ENCODE assay signal across 15 mouse cellular contexts in genomic region chr5:104399291-104399950, GRCm38 (mm10). TPM values are rescaled to one million over a fixed set of nuclear protein-coding genes. Genes with fewer than 3 reads are reported as not detected.
DNase-seq lines count a peak whose midpoint lies in the region; ATAC-seq and TF ChIP-seq lines count a peak whose summit lies in the region.
"Had no signal": no experiment of that assay in that cellular context is flagged by ENCODE, and none has a peak within 500 bp of the region (broad histone marks: within the 10 kb centered on the region; RNA-seq: fewer than 3 reads in every experiment).

No protein-coding gene starts in this region.

- no peak overlapping the region for H3K27ac ChIP-seq in lung, embryonic 16.5 days (ENCODE audit: low read length)
- H3K27ac ChIP-seq in lung, postnatal 0 days (ENCODE audit: low read length), result no peak overlapping the region
- 0 out of 2 replicates have a peak overlapping the region, but pooled peaks have one; percentile 17 for H3K27ac ChIP-seq in intestine, embryonic 15.5 days
- no peak overlapping the region for H3K27ac ChIP-seq in stomach, postnatal 0 days (replicated peaks)
- H3K27ac ChIP-seq: hindbrain, embryonic 13.5 days; macrophage had no signal

- no peaks in the 10 kb centered on the region for H3K9me3 ChIP-seq in lung, embryonic 16.5 days (ENCODE audit: control insufficient read depth, low read length)
- H3K9me3 ChIP-seq in lung, postnatal 0 days (ENCODE audit: low read length), result no peaks in the 10 kb centered on the region
- H3K9me3 ChIP-seq in intestine, embryonic 15.5 days, result no peaks in the 10 kb centered on the region
- no peaks in the 10 kb centered on the region for H3K9me3 ChIP-seq in stomach, postnatal 0 days (ENCODE audit: control insufficient read depth, low read length)
- H3K9me3 ChIP-seq: hindbrain, embryonic 13.5 days had no signal

- H3K4me2 ChIP-seq in lung, embryonic 16.5 days (ENCODE audit: low read depth, low read length), result peak overlapping the region; percentile 8; the same call in 1 of the 2 replicates
- H3K4me2 ChIP-seq in lung, postnatal 0 days (replicated peaks; ENCODE audit: low read depth, low read length), result no peak overlapping the region
- peak overlapping the region; percentile 30; the same call in 1 of the 2 replicates for H3K4me2 ChIP-seq in intestine, embryonic 15.5 days (replicated peaks)
- no peak overlapping the region for H3K4me2 ChIP-seq in stomach, postnatal 0 days (replicated peaks; ENCODE audit: low read depth)
- H3K4me2 ChIP-seq: heart, embryonic 11.5 days; hindbrain, embryonic 13.5 days had no signal

- no peak overlapping the region for H3K9ac ChIP-seq in lung, embryonic 16.5 days (ENCODE audit: low read length)
- no peak overlapping the region for H3K9ac ChIP-seq in lung, postnatal 0 days (replicated peaks; ENCODE audit: low read depth)
- H3K9ac ChIP-seq in intestine, embryonic 15.5 days, result no peak overlapping the region
- no peak overlapping the region for H3K9ac ChIP-seq in stomach, postnatal 0 days (ENCODE audit: low read length)
- H3K9ac ChIP-seq: hindbrain, embryonic 13.5 days had no signal

- WGBS in lung, embryonic 16.5 days, result 29% methylated on average over 9 of the region's 9 CpGs
- 34% methylated on average over 9 of the region's 9 CpGs for WGBS in lung, postnatal 0 days
- 31% methylated on average over 9 of the region's 9 CpGs for WGBS in intestine, embryonic 15.5 days
- 29% methylated on average over 9 of the region's 9 CpGs for WGBS in stomach, postnatal 0 days

- no peaks in the 10 kb centered on the region for H3K36me3 ChIP-seq in lung, embryonic 16.5 days (ENCODE audit: control insufficient read depth, insufficient read depth, low read length)
- H3K36me3 ChIP-seq in lung, postnatal 0 days (ENCODE audit: insufficient read depth, low read length), result no peaks in the 10 kb centered on the region
- H3K36me3 ChIP-seq in intestine, embryonic 15.5 days, result no peaks in the 10 kb centered on the region
- H3K36me3 ChIP-seq in stomach, postnatal 0 days (ENCODE audit: control insufficient read depth, insufficient read depth, low read length), result no peaks in the 10 kb centered on the region
- H3K36me3 ChIP-seq: hindbrain, embryonic 13.5 days had no signal

- TF ChIP-seq EP300 in lung, postnatal 0 days (IDR thresholded peaks at IDR 0.05), result no peak
- no peak for TF ChIP-seq EP300 in stomach, postnatal 0 days (optimal IDR thresholded peaks at IDR 0.05)

- no peak for TF ChIP-seq CTCF in lung, postnatal 0 days (IDR thresholded peaks at IDR 0.05)
- TF ChIP-seq CTCF in stomach, postnatal 0 days (IDR thresholded peaks at IDR 0.05; ENCODE audit: low read depth), result no peak

- DNase-seq in lung, postnatal 0 days (ENCODE audit: low spot score), result no peak
- peak; percentile 10 to 61 for DNase-seq in kidney, postnatal 36 days
- peak; percentile 22 for DNase-seq in stomach, postnatal 0 days (ENCODE audit: low spot score)
- DNase-seq in layer of hippocampus, adult 8-10 months (ENCODE audit: low spot score in 2 of 2), result no peak
- no peak for DNase-seq in cerebellum, postnatal 10 days
- DNase-seq: adrenal gland, postnatal 14 days; retina, postnatal 1 day; thymus, postnatal 14 days had no signal

- no peaks in the 10 kb centered on the region for H3K27me3 ChIP-seq in lung, embryonic 16.5 days (ENCODE audit: control insufficient read depth, insufficient read depth, low read depth, low read length)
- no peaks in the 10 kb centered on the region for H3K27me3 ChIP-seq in lung, postnatal 0 days (replicated peaks; ENCODE audit: insufficient read depth, low read length)
- H3K27me3 ChIP-seq in intestine, embryonic 15.5 days (replicated peaks), result no peaks in the 10 kb centered on the region
- no peaks in the 10 kb centered on the region for H3K27me3 ChIP-seq in stomach, postnatal 0 days (ENCODE audit: control insufficient read depth, insufficient read depth, low read length)
- H3K27me3 ChIP-seq: hindbrain, embryonic 13.5 days had no signal

- H3K4me3 ChIP-seq in lung, embryonic 16.5 days (ENCODE audit: low read length), result no peak overlapping the region
- no peak overlapping the region for H3K4me3 ChIP-seq in lung, postnatal 0 days (ENCODE audit: low read depth, low read length)
- H3K4me3 ChIP-seq in intestine, embryonic 15.5 days (replicated peaks), result no peak overlapping the region
- no peak overlapping the region for H3K4me3 ChIP-seq in stomach, postnatal 0 days (ENCODE audit: low read depth, low read length)
- H3K4me3 ChIP-seq: hindbrain, embryonic 13.5 days had no signal

- no peak for ATAC-seq in lung, embryonic 16.5 days (ENCODE audit: low read depth)
- ATAC-seq in lung, postnatal 0 days, result no peak
- peak; percentile 82 for ATAC-seq in intestine, embryonic 15.5 days
- 0 out of 2 replicates have a peak, but pooled peaks have one; percentile 15 for ATAC-seq in stomach, postnatal 0 days (ENCODE audit: low FRiP score, low TSS enrichment)
- no peak for ATAC-seq in inflammation-experienced regulatory T-cells, adult 6 months
- ATAC-seq: CD4-positive, CD25-positive, alpha-beta regulatory T cell, adult 4 months had no signal

- H3K4me1 ChIP-seq in lung, embryonic 16.5 days (replicated peaks; ENCODE audit: control insufficient read depth, insufficient read depth, low read length), result no peaks in the 10 kb centered on the region
- H3K4me1 ChIP-seq in lung, postnatal 0 days (ENCODE audit: insufficient read depth, low read depth, low read length), result no peaks in the 10 kb centered on the region
- H3K4me1 ChIP-seq in intestine, embryonic 15.5 days (replicated peaks), result 0 out of 2 replicates have a peak, but pooled peaks cover 2% of the 10 kb centered on the region
- H3K4me1 ChIP-seq in stomach, postnatal 0 days (replicated peaks; ENCODE audit: control insufficient read depth, insufficient read depth), result no peaks in the 10 kb centered on the region
- H3K4me1 ChIP-seq: hindbrain, embryonic 13.5 days had no signal

RNA-seq across cellular contexts. Expression of gene Spp1, which starts 35.5 kb away (rescaled TPM):
- polyA plus RNA-seq in lung, embryonic 16.5 days (2015; fragmentation: Nextera tagmentation; extraction: Ambion mirVana), result 4.5 and 90.3 TPM in 2 replicates
- polyA plus RNA-seq in lung, postnatal 0 days (2015; fragmentation: Nextera tagmentation; extraction: Ambion mirVana), result 74.4 and 87.1 TPM in 2 replicates
- polyA plus RNA-seq in intestine, embryonic 15.5 days (2015; fragmentation: Nextera tagmentation; extraction: Ambion mirVana), result 78.0 and 101 TPM in 2 replicates
- polyA plus RNA-seq in stomach, postnatal 0 days (2015; fragmentation: Nextera tagmentation; extraction: Ambion mirVana), result 198 and 233 TPM in 2 replicates
- 10 to 100 TPM in 2 of 4 experiments, 1 to 10 TPM in 2; 8.6 to 18.2 (median 10.9) TPM for total RNA-seq in layer of hippocampus, adult 8-10 months (2022)
- 1 to 10 TPM; 1.7 to 8.4 (median 2.4) TPM for polyA plus RNA-seq in inflammation-experienced regulatory T-cells, adult 6 months (2017; shearing (Covaris generic))

RNA-seq across cellular contexts. Expression of gene Pkd2, which starts 59.8 kb away (rescaled TPM):
- polyA plus RNA-seq in lung, embryonic 16.5 days (2015; fragmentation: Nextera tagmentation; extraction: Ambion mirVana), result 12.0 and 12.4 TPM in 2 replicates
- polyA plus RNA-seq in lung, postnatal 0 days (2015; fragmentation: Nextera tagmentation; extraction: Ambion mirVana), result 11.0 and 13.5 TPM in 2 replicates
- 11.2 and 11.8 TPM in 2 replicates for polyA plus RNA-seq in intestine, embryonic 15.5 days (2015; fragmentation: Nextera tagmentation; extraction: Ambion mirVana)
- 5.5 and 6.4 TPM in 2 replicates for polyA plus RNA-seq in stomach, postnatal 0 days (2015; fragmentation: Nextera tagmentation; extraction: Ambion mirVana)
- total RNA-seq in layer of hippocampus, adult 8-10 months (2022), result 10 to 100 TPM; 33.5 to 37.6 (median 36.3) TPM
- under 1 TPM in 1 of 3 experiments, not detected in 2; 0.18 TPM for polyA plus RNA-seq in inflammation-experienced regulatory T-cells, adult 6 months (2017; shearing (Covaris generic))

Comparison
In these comparisons a context has a peak if more than half of its experiments do, and no peak if none do; other contexts are left out.
1. H3K4me2 ChIP-seq: peak in lung, embryonic 16.5 days (single experiment) and intestine, embryonic 15.5 days (single experiment); none in lung, postnatal 0 days (single experiment) and stomach, postnatal 0 days (single experiment).
2. ATAC-seq: peak in intestine, embryonic 15.5 days (single experiment) and stomach, postnatal 0 days (single experiment); none in lung, embryonic 16.5 days (single experiment), lung, postnatal 0 days (single experiment) and inflammation-experienced regulatory T-cells, adult 6 months (single experiment).
3. DNase-seq: peak in kidney, postnatal 36 days (2 of 2) and stomach, postnatal 0 days (single experiment); none in lung, postnatal 0 days (single experiment), layer of hippocampus, adult 8-10 months (0 of 2) and cerebellum, postnatal 10 days (0 of 2).